Mouse (Mus musculus) kidney, postnatal 14 days (tissue): ENCODE measurements around the gene Tpt1.

Source experiments
- DNase-seq: peaks from one replicate; pipeline ENCODE4 v3.0.0; 2022; ENCODE audit warnings: mixed read lengths

Tpt1 gene

DNA sequence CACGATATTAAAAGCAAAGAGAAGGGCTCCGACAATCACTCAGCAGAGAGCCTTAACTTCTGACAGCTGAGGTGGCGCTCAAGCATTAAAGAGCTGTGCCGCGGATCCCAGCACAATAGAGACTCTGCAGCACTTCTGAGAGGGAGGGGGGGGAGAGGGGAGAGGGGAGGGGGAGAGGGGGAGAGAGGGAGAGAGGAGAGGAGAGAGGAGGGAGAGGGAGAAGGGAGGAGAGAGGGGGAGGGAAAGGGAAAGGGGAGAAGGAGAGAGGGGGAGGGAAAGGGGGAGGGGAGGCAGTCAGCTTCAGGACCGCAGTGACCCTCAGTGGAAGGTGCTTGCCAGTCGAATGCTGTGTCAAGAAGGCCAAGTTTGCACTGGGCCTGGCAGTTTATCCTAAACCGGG lies 34.1 kb downstream of the Tpt1 start:
- DNase-seq, result no peak

DNA sequence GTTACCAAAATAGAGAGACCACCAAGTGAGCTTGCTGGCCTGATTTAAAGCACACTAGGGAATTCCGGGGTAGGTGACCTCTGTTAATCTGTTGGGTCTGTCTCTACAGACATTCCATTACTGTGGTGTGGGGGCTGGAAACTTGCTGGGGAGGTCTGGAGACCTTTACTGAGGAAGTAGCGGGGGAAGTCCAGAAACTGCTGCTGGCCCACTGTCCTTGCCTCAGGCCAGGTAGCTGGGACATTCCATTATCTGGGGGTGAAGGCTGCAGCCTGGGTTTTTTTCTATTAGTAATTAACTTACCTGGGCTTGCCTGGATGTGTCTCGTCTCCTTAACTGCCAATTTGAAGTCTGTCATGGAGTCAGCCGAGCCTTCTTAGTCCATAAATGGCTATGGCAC lies 37.0 kb downstream of the Tpt1 start:
- peak; percentile 48 for DNase-seq

DNA sequence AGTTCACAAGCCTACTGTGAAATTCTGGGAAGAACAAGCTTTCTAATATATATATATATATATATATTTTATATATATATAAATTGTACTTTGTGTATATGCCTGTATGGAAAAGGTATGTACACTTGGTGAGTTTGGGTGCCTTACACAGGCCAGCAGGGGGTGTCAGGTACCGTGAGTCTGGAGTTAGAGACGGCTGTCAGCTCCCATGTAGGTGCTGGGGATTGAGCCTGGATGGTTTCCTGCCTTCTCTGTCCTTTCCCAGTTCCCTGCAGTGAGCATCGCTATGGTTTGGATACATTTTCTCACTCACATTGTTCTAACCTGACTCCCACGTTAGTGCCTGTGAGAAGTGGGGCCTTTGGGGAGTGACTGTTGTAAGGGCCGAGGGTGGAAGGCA lies 38.4 kb downstream of the Tpt1 start:
- DNase-seq, result no peak

DNA sequence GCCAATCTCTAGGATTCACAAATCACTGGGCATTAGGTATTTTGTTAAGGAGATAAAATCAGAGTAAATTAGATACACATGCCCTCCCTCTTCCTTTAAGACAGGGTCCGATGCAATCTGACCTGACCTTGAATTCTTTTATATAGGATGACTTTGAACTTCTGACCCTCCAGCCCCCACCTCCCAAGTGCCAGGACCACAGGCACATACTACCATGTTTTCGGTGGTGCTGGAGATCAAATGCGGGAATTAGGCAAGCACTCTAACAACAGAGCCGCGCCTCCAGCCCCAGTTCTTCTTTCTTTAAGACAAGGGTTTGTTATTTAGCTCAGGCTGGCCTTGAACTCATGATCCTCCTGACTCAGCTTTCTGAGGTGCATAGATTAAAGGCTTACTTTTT lies 39.0 kb downstream of the Tpt1 start:
- no peak for DNase-seq

DNA sequence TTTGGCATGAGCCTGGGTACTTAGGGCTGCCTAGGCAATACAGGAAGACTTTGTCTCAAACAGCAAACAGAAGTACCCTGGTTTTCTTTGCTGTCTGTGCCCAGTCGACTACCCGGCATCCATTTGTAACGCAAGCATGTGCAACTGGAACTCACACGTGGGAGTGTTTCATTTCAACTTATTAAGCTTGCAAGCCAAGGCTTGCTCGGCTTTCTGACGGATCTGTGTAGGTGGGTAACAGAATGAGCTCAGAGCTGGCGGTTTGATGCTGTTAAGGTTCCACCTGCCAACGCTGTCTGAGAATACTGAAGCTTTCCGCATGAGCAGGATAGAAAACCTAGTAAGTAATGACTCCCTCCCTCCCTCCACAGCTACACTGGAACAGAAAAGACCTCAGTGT lies 47.2 kb downstream of the Tpt1 start:
- DNase-seq, result no peak
